Mouse (Mus musculus) adrenal gland, adult 10 weeks (tissue): ENCODE data around the gene Dhrs7b. TPM values are rescaled to one million over a fixed set of nuclear protein-coding genes. Genes with fewer than 3 reads are reported as not detected.

Experiments
- polyA plus RNA-seq: library from polyadenylated mRNA; stranded (reverse); fragments of 350-450 nt; fragmentation: Illumina TruSeq; extraction: RNeasy Lipid Tissue Mini Kit (QIAGEN cat#74804); gene quantifications from one replicate; pipeline ENCODE4 v1.2.3, GENCODE M21; 2014; ENCODE audit warnings: low read depth, low replicate concordance

Gene Dhrs7b
- 5.1 TPM for polyA plus RNA-seq

DNA sequence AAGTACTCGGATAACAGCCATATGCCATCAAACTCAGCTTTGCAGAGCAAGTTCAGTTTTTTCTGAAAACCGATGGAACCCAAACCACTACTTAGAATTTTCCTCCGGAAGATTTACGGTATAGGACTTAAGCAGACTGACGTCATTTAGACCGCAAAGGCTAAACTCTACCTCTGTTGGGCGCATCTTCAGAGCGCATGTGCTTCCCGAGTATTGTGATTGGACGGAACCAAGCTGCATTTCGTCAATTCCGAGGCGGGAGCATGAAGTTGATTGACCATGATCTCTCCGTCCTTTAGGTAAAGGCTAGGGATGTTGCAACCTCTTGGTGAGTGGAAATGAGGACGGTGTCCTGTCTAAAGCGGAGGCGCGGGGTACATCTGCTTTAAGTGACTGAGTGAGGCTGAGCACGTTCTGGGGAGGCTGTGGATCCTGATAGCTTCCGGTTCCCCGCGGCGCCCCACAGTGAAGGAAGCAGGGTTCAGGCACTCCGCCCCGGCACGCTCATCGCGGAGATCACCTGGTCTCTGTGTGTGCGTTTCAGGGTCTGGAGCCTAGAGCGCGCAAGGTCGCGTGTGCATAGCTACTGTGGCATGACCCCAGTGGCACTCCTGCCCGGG, at the start of gene Dhrs7b:
Gene Dhrs7b, plus strand, starts transcription at position 199 of the 620 bp plus-strand sequence.

DNA sequence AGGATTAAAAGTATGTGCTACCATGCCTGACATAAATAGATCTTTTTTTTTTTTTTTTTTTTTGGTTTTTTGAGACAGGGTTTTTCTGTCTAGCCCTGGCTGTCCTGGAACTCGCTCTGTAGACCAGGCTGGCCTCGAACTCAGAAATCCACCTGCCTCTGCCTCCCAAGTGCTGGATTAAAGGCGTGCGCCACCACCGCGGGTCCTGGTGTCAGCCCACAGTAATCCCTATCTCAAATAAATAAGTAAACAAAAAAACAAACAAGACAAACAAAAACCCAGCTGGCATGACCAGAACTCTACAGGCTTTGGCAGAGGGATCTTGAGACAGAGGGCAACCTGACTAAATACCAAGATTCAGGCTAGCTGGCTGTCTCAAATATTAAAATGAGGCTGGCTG, 18.8 kb upstream of the Dhrs7b start, which contains the start of gene Shmt1:
Gene Shmt1, minus strand, starts transcription at position 101 of the 400 bp plus-strand sequence.

DNA sequence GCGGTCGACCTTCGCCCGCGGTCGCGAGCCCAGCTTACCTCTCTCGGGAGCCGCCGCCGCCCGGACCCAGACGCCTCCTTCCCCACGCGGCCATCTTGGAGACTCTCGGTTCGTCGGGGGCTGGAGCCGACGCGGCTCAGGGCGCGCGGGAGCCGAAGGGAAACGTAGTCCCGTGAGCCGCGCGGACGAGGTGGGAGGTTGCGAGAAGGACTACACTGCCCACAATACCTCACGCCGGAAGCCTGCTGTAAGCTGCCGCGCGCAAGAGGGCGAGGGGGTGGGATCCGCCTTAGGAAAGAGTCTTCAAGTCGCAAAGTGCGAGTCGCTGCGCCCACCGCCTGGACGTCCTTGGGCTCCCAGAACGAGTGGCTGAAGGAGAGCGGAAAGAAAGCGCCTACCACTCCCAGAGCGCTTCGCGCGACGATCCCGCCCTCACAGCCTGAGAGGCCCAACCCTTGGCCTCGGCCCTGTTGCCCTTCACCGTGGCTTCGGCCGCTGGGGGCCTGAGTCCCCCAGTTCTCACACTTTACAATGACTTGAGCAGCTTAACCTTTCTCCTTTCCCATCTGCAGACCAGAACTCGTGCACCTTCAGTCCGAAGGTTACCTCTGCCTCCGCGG, 48.4 kb downstream of the Dhrs7b start, which contains the start of gene Tmem11:
Gene Tmem11, minus strand, starts transcription at position 598 of the 620 bp plus-strand sequence.

Other genes starting within 250 kb of the Dhrs7b start
- 0.52 TPM for gene Llgl1, start 130.9 kb upstream of the Dhrs7b start, polyA plus RNA-seq
- 8.9 TPM for gene Flii, start 103.4 kb upstream of the Dhrs7b start, polyA plus RNA-seq
- gene Mief2, start 102.2 kb upstream of the Dhrs7b start, polyA plus RNA-seq = 0.87 TPM
- 4.9 TPM for gene Top3a, start 53.3 kb upstream of the Dhrs7b start, polyA plus RNA-seq
- gene Smcr8, start 53.1 kb upstream of the Dhrs7b start, polyA plus RNA-seq = 14.1 TPM
- 40.2 TPM for gene Shmt1, start 18.9 kb upstream of the Dhrs7b start, polyA plus RNA-seq
- gene Tmem11, start 48.6 kb downstream of the Dhrs7b start, polyA plus RNA-seq = 16.0 TPM
- gene Natd1, start 84.1 kb downstream of the Dhrs7b start, polyA plus RNA-seq = 2.3 TPM
- 18.3 TPM for gene Map2k3, start 101.4 kb downstream of the Dhrs7b start, polyA plus RNA-seq
- gene Kcnj12, start 191.9 kb downstream of the Dhrs7b start, polyA plus RNA-seq = 0.41 TPM